Mouse (Mus musculus) layer of hippocampus, adult 9-10 months (tissue): ENCODE data around the gene Exoc6.
"Not testable (repeated sequence)": the region's sequence is repeated elsewhere in the genome, so short reads cannot be mapped to it uniquely, and the experiment has no call there.

Experiments used
- DNase-seq: peaks from one replicate; pipeline ENCODE4 v3.0.0; 2022; ENCODE audit warnings: low spot score

Exoc6 gene

GRCm38 (mm10) chr19:37537717-37538116 lies 12.5 kb upstream of the Exoc6 start:
- no peak for DNase-seq

- no peak for DNase-seq
Measured at GRCm38 (mm10) chr19:37540201-37540600, 10.0 kb upstream of the Exoc6 start.

- no peak for DNase-seq
Measured at GRCm38 (mm10) chr19:37543537-37544326, 6.5 kb upstream of the Exoc6 start.

GRCm38 (mm10) chr19:37544476-37544875 lies 5.7 kb upstream of the Exoc6 start:
- DNase-seq = no peak

- no peak for DNase-seq
Measured at GRCm38 (mm10) chr19:37545231-37545630, 5.0 kb upstream of the Exoc6 start.

- DNase-seq = no peak
Measured at GRCm38 (mm10) chr19:37545725-37546124, 4.5 kb upstream of the Exoc6 start.

GRCm38 (mm10) chr19:37546776-37547175 lies 3.4 kb upstream of the Exoc6 start:
- DNase-seq = no peak

- no peak for DNase-seq
Measured at GRCm38 (mm10) chr19:37551040-37551566, 885 bp downstream of the Exoc6 start.

- no peak for DNase-seq
Measured at GRCm38 (mm10) chr19:37553376-37554265, 3.4 kb downstream of the Exoc6 start.

GRCm38 (mm10) chr19:37554266-37554650 lies 4.0 kb downstream of the Exoc6 start:
- not testable (repeated sequence) for DNase-seq

GRCm38 (mm10) chr19:37555863-37556566 lies 5.8 kb downstream of the Exoc6 start:
- DNase-seq = no peak

GRCm38 (mm10) chr19:37557898-37558297 lies 7.7 kb downstream of the Exoc6 start:
- no peak for DNase-seq

GRCm38 (mm10) chr19:37559286-37560079 lies 9.3 kb downstream of the Exoc6 start:
- no peak for DNase-seq

- DNase-seq = no peak
Measured at GRCm38 (mm10) chr19:37560080-37560427, 9.8 kb downstream of the Exoc6 start.

GRCm38 (mm10) chr19:37561106-37561892 lies 11.1 kb downstream of the Exoc6 start:
- DNase-seq = no peak

GRCm38 (mm10) chr19:37563763-37564162 lies 13.5 kb downstream of the Exoc6 start:
- DNase-seq = peak; percentile 67

- DNase-seq = no peak
Measured at GRCm38 (mm10) chr19:37565806-37566205, 15.6 kb downstream of the Exoc6 start.

GRCm38 (mm10) chr19:37569186-37569754 lies 19.1 kb downstream of the Exoc6 start:
- no peak for DNase-seq

GRCm38 (mm10) chr19:37570966-37571718 lies 20.9 kb downstream of the Exoc6 start:
- DNase-seq = no peak

- DNase-seq = no peak
Measured at GRCm38 (mm10) chr19:37574802-37575201, 24.6 kb downstream of the Exoc6 start.
